27 mouse cellular contexts compared by ENCODE assay signal in the genomic region with DNA sequence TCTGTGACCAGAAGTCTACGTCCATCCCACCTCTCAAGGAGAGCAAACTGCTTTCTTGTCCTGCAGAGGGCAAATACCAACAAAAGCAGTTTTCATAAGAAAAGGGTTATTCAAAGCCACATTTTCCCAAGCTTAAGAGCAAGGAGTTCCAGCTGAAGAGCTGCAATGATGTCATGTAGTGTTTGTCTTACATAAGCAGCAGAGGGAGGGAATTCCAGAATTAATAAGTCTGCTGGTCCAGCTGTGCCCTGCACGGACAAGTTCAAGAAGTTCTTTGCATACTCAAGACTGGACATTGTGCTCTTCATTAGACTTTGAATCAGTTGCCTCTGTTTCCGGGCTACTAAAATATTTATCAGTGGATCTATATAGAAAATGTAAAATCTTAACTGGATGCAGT. TPM values are rescaled to one million over a fixed set of nuclear protein-coding genes. Genes with fewer than 3 reads are reported as not detected.
DNase-seq lines count a peak whose midpoint lies in the region; ATAC-seq and TF ChIP-seq lines count a peak whose summit lies in the region.
"Had no signal": no experiment of that assay in that cellular context is flagged by ENCODE, and none has a peak within 500 bp of the region (broad histone marks: within the 10 kb centered on the region; RNA-seq: fewer than 3 reads in every experiment).

No protein-coding gene starts in this region.

- TF ChIP-seq POLR2A in kidney, adult 2 months (IDR thresholded peaks at IDR 0.05; ENCODE audit: low read depth, low read length): no peak

- 29% methylated on average over 3 of the region's 3 CpGs for WGBS in kidney, adult 2 months
- 73% methylated on average over 3 of the region's 3 CpGs for WGBS in kidney, embryonic 14.5 days

- no peak overlapping the region for H3K4me2 ChIP-seq in kidney, embryonic 14.5 days (replicated peaks; ENCODE audit: low read depth, low read length)
- H3K4me2 ChIP-seq: embryonic facial prominence, embryonic 12.5 days; embryonic facial prominence, embryonic 15.5 days; heart, embryonic 11.5 days; hindbrain, embryonic 12.5 days; hindbrain, embryonic 15.5 days had no signal

- H3K9ac ChIP-seq in kidney, embryonic 14.5 days (ENCODE audit: low read depth, low read length): no peak overlapping the region
- H3K9ac ChIP-seq: embryonic facial prominence, embryonic 12.5 days; embryonic facial prominence, embryonic 15.5 days; forebrain, postnatal 0 days; hindbrain, embryonic 12.5 days; hindbrain, embryonic 15.5 days had no signal

- H3K36me3 ChIP-seq in kidney, adult 2 months (ENCODE audit: control insufficient read depth, insufficient read depth, low read length): no peaks in the 10 kb centered on the region
- no peaks in the 10 kb centered on the region for H3K36me3 ChIP-seq in kidney, embryonic 14.5 days (ENCODE audit: control insufficient read depth, insufficient read depth, low read length)
- H3K36me3 ChIP-seq: embryonic facial prominence, embryonic 12.5 days; embryonic facial prominence, embryonic 15.5 days; hindbrain, embryonic 12.5 days; hindbrain, embryonic 15.5 days had no signal

- H3K27me3 ChIP-seq in kidney, adult 2 months (replicated peaks; ENCODE audit: control insufficient read depth, insufficient read depth, low read length): no peaks in the 10 kb centered on the region
- H3K27me3 ChIP-seq in kidney, embryonic 14.5 days (ENCODE audit: control insufficient read depth, insufficient read depth, low read length): no peaks in the 10 kb centered on the region
- H3K27me3 ChIP-seq: embryonic facial prominence, embryonic 12.5 days; embryonic facial prominence, embryonic 15.5 days; hindbrain, embryonic 12.5 days; hindbrain, embryonic 15.5 days had no signal

- H3K9me3 ChIP-seq in kidney, embryonic 14.5 days (ENCODE audit: control insufficient read depth, low read length): no peaks in the 10 kb centered on the region
- H3K9me3 ChIP-seq: embryonic facial prominence, embryonic 12.5 days; embryonic facial prominence, embryonic 15.5 days; hindbrain, embryonic 12.5 days; hindbrain, embryonic 15.5 days had no signal

- intact Hi-C loops in left cerebral cortex, adult 2 months (cut with DNase I): no loop called here
- intact Hi-C loops in left cerebral cortex, postnatal 36 days (cut with DNase I): no loop called here

- no peak overlapping the region for H3K4me3 ChIP-seq in kidney, adult 2 months (ENCODE audit: insufficient read depth, low read depth, low read length)
- no peak overlapping the region for H3K4me3 ChIP-seq in kidney, embryonic 14.5 days (ENCODE audit: low read length)
- no peak overlapping the region for H3K4me3 ChIP-seq in left cerebral cortex, adult 2 months
- H3K4me3 ChIP-seq: embryonic facial prominence, embryonic 12.5 days; embryonic facial prominence, embryonic 15.5 days; gastrocnemius, adult 2 months; hindbrain, embryonic 12.5 days; hindbrain, embryonic 15.5 days had no signal

- no peak for ATAC-seq in kidney, embryonic 14.5 days (ENCODE audit: low FRiP score, low TSS enrichment)
- ATAC-seq: CD4-positive, CD25-positive, alpha-beta regulatory T cell, adult 4 months; forebrain, embryonic 14.5 days; forebrain, postnatal 0 days had no signal

- H3K4me1 ChIP-seq in kidney, adult 2 months (ENCODE audit: control insufficient read depth, insufficient read depth, low read length): peaks cover 4% of the 10 kb centered on the region; the same call in 1 of the 2 replicates
- no peaks in the 10 kb centered on the region for H3K4me1 ChIP-seq in kidney, embryonic 14.5 days (ENCODE audit: control insufficient read depth, insufficient read depth, low read length)
- H3K4me1 ChIP-seq: embryonic facial prominence, embryonic 12.5 days; embryonic facial prominence, embryonic 15.5 days; hindbrain, embryonic 12.5 days; hindbrain, embryonic 15.5 days had no signal

- DNase-seq in kidney, adult 2 months: peak; percentile 52
- DNase-seq in left cerebral cortex, adult 2 months (ENCODE audit: extremely low spot score in 1 of 2, low spot score in 2 of 2): no peak
- no peak for DNase-seq in left cerebral cortex, postnatal 36 days (ENCODE audit: low spot score in 2 of 2)
- DNase-seq in lung, postnatal 36 days: peak; percentile 18
- no peak for DNase-seq in lung, postnatal 10 days
- peak; percentile 47 for DNase-seq in adipocyte (ENCODE audit: low spot score)
- DNase-seq in thymus, postnatal 25 days: no peak
- DNase-seq: adrenal gland, adult 2 months; adrenal gland, postnatal 14 days; cerebellum, adult 11 months; cerebellum, adult 9-11 months; cerebellum, postnatal 25 days; forebrain, postnatal 0 days; gastrocnemius, adult 2 months; gastrocnemius, postnatal 14 days had no signal

- peak overlapping the region; percentile 9; the same call in 1 of the 2 replicates for H3K27ac ChIP-seq in kidney, adult 2 months (ENCODE audit: insufficient read depth, low read depth, low read length)
- no peak overlapping the region for H3K27ac ChIP-seq in kidney, embryonic 14.5 days (ENCODE audit: low read depth, low read length)
- 0 out of 2 replicates have a peak overlapping the region, but pooled peaks have one; percentile 19 for H3K27ac ChIP-seq in left cerebral cortex, adult 2 months
- H3K27ac ChIP-seq: embryonic facial prominence, embryonic 12.5 days; embryonic facial prominence, embryonic 15.5 days; gastrocnemius, adult 2 months; hindbrain, embryonic 12.5 days; hindbrain, embryonic 15.5 days had no signal

- TF ChIP-seq CTCF in kidney, adult 2 months (conservative IDR thresholded peaks at IDR 0.05; ENCODE audit: insufficient read depth, insufficient read length, low read depth, low read length): no peak
- TF ChIP-seq CTCF in left cerebral cortex, adult 2 months (IDR thresholded peaks at IDR 0.05): no peak

RNA-seq across cellular contexts. Expression of a gene that starts 16.7 kb away (rescaled TPM):
- 4.4 TPM in 2 replicates for polyA plus RNA-seq in kidney, adult 2 months (2012; rRNA removed)
- 7.1 and 16.4 TPM in 2 replicates for polyA plus RNA-seq in kidney, embryonic 14.5 days (2014; fragmentation: Nextera tagmentation; extraction: Ambion mirVana)
- total RNA-seq in left cerebral cortex, adult 2 months (2021): 10 to 100 TPM; 27.9 to 39.1 TPM
- 10 to 100 TPM; 21.7 to 32.7 TPM for total RNA-seq in left cerebral cortex, postnatal 36 days (2021)

RNA-seq across cellular contexts. Expression of a gene that starts 33.8 kb away (rescaled TPM):
- polyA plus RNA-seq in kidney, adult 2 months (2012; rRNA removed): 3.8 TPM in 1 of 2 replicates, not detected in the other
- polyA plus RNA-seq in kidney, embryonic 14.5 days (2014; fragmentation: Nextera tagmentation; extraction: Ambion mirVana): 0.14 TPM in 1 of 2 replicates, not detected in the other
- not detected for total RNA-seq in left cerebral cortex, adult 2 months (2021)
- total RNA-seq in left cerebral cortex, postnatal 36 days (2021): under 1 TPM; 0.27 to 0.68 TPM
- total RNA-seq: adrenal gland, postnatal 14 days; common myeloid progenitor, adult 5-6 weeks; hematopoietic stem cell, adult 5-6 weeks; MEL had no signal
- polyA plus RNA-seq: adrenal gland, adult 2 months; forebrain, embryonic 11.5 days; forebrain, embryonic 14.5 days; forebrain, postnatal 0 days had no signal

Comparison
In these comparisons a context has a peak if more than half of its experiments do, and no peak if none do; other contexts are left out.
1. DNase-seq: peak in kidney, adult 2 months (single experiment), lung, postnatal 36 days (single experiment) and adipocyte (single experiment); none in left cerebral cortex, adult 2 months (0 of 2), left cerebral cortex, postnatal 36 days (0 of 2), lung, postnatal 10 days (single experiment) and thymus, postnatal 25 days (single experiment).